Mouse (Mus musculus) liver, adult 2 months (tissue): ENCODE results near the gene Cryba2. TPM values are rescaled to one million over a fixed set of nuclear protein-coding genes. Genes with fewer than 3 reads are reported as not detected.

Experiments used
- DNase-seq: peaks from one replicate; pipeline ENCODE4 v3.0.0-alpha.2; 2011; ENCODE audit warnings: low read depth, low spot score; ENCODE audit errors: extremely low read depth
- H3K27ac ChIP-seq: fragments of 200-500 bp; replicated peaks from 2 replicates; pipeline ENCODE4 v1.5.1; 2012; ENCODE audit warnings: low read depth, mild to moderate bottlenecking, control low read depth, inconsistent platforms, low read length; ENCODE audit not compliant: insufficient read depth
- H3K27me3 ChIP-seq: fragments of 200-500 bp; 2 replicates; pipeline ENCODE4 v1.6.1; 2012; ENCODE audit warnings: mild to moderate bottlenecking, moderate library complexity, low read length, inconsistent platforms; ENCODE audit not compliant: control insufficient read depth, insufficient read depth
- H3K36me3 ChIP-seq: fragments of 200-500 bp; 2 replicates; pipeline ENCODE4 v1.6.1; 2012; ENCODE audit warnings: low read length, inconsistent platforms; ENCODE audit not compliant: control insufficient read depth, insufficient read depth
- H3K4me1 ChIP-seq: fragments of 200-500 bp; 2 replicates; pipeline ENCODE4 v1.6.1; 2011; ENCODE audit warnings: low read length; ENCODE audit not compliant: control insufficient read depth, insufficient read depth
- H3K4me3 ChIP-seq: fragments of 200-500 bp; 2 replicates; pipeline ENCODE4 v1.5.1; 2011; ENCODE audit warnings: low read depth, mild to moderate bottlenecking, control low read depth, low read length, moderate library complexity; ENCODE audit not compliant: insufficient read depth
- H3K79me2 ChIP-seq: fragments of 200-500 bp; 2 replicates; pipeline ENCODE4 v1.6.1; 2012; ENCODE audit warnings: inconsistent platforms, mild to moderate bottlenecking, low read length, moderate library complexity; ENCODE audit not compliant: control insufficient read depth, insufficient read depth
- H3K9ac ChIP-seq: fragments of 200-500 bp; 2 replicates; pipeline ENCODE4 v1.6.1; 2012; ENCODE audit warnings: low read depth, mild to moderate bottlenecking, control low read depth, inconsistent platforms, low read length
- CTCF ChIP-seq: fragments of 200-500 bp; IDR thresholded peaks from 2 replicates; pipeline ENCODE4 v1.5.1; 2011; ENCODE audit warnings: low read depth, low read length, control low read depth
- POLR2A ChIP-seq: fragments of 200-500 bp; IDR thresholded peaks from 2 replicates; pipeline ENCODE4 v1.6.1; 2011; ENCODE audit warnings: low read length, control low read depth; ENCODE audit not compliant: insufficient read depth; ENCODE audit errors: extremely low read depth
- WGBS: fragments of 180-500 bp; shearing (Covaris S2); methylation state at CpG from one replicate; pipeline ENCODE4 v1.1.7; 2018; 5-methylcytosine and 5-hydroxymethylcytosine counted together
- polyA plus RNA-seq: library from polyadenylated mRNA; depleted of rRNA; stranded (reverse); fragments of >200 nt; gene quantifications from 2 replicates; pipeline ENCODE4 v1.2.3, GENCODE M21; 2012; rRNA removed
- total RNA-seq: library from RNA; depleted of rRNA; stranded (reverse); fragments of >200 nt; gene quantifications from 2 replicates; pipeline ENCODE4 v1.2.3, GENCODE M21; 2014; rRNA removed

Gene Cryba2
- total and polyA plus RNA-seq, 2 experiments, result not detected

DNA sequence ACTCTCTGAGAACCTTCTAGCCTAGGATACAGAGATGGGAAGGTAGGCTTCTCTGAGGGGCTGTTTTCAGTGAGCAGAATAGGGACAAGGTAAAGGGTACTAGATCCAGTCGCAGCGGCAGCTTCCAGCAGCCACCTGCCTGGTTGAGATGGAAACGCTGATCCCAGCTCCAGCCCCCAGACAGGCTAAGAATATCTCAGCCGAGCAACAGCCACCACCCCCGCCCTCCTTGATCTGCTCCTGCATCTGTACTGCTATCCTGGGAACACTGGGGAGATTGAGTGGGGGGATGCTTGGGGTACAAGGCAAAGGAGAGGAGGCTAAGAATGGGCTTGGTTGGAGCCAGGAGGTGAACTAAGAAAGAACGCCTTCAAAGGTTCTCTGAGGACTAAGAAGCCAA is 42.7 kb downstream of the Cryba2 start:
- Histone ChIP-seq H3K36me3 (no peaks in the 10 kb centered on the region), H3K9ac (no peak overlapping the region), H3K4me3 (no peak overlapping the region), H3K79me2 (no peaks in the 10 kb centered on the region), H3K27me3 (peaks cover 22% of the 10 kb centered on the region), H3K27ac (no peak overlapping the region), H3K4me1 (no peaks in the 10 kb centered on the region)
- 10% methylated on average over 6 of the region's 6 CpGs for WGBS
- TF ChIP-seq CTCF (no peak), POLR2A (no peak)
- no peak for DNase-seq

- no peak for DNase-seq
- Histone ChIP-seq H3K27me3 (peaks cover 10% of the 10 kb centered on the region), H3K4me1 (no peaks in the 10 kb centered on the region), H3K9ac (no peak overlapping the region), H3K79me2 (no peaks in the 10 kb centered on the region), H3K4me3 (no peak overlapping the region), H3K27ac (no peak overlapping the region), H3K36me3 (no peaks in the 10 kb centered on the region)
- 58% methylated on average over 5 of the region's 5 CpGs for WGBS
- TF ChIP-seq POLR2A (no peak), CTCF (no peak)
Measured at GRCm38 (mm10) chr1:74848946-74849345, 44.0 kb downstream of the Cryba2 start.

DNA sequence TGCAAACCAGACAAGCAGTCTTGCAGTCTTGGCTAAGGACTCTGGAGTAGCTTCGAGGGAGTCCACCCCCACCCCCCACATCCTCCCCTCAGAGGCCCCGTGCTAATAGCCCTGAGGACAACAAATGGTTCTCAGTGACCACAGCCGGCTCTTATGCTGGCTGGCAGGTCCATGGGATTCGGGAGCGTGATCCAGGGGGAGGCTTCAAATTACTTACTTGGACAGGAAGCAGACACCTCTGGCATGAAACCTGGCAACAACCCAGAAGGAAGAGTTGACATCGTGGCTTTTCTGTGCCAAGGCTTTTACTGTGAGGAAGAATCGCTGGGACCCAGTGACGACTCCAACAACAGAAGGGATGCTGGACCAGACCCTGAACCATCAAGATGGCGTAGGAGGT is 46.6 kb downstream of the Cryba2 start:
- no peak overlapping the region for H3K27ac ChIP-seq
- H3K4me1 ChIP-seq, result no peaks in the 10 kb centered on the region
- no peak for DNase-seq
- WGBS, result 45% methylated on average over 9 of the region's 9 CpGs
- H3K4me3 ChIP-seq, result no peak overlapping the region
- H3K9ac ChIP-seq, result no peak overlapping the region
- no peaks in the 10 kb centered on the region for H3K79me2 ChIP-seq
- H3K27me3 ChIP-seq, result peaks cover 7% of the 10 kb centered on the region; the same call in 1 of the 2 replicates
- no peaks in the 10 kb centered on the region for H3K36me3 ChIP-seq
- TF ChIP-seq POLR2A (no peak), CTCF (no peak)

DNA sequence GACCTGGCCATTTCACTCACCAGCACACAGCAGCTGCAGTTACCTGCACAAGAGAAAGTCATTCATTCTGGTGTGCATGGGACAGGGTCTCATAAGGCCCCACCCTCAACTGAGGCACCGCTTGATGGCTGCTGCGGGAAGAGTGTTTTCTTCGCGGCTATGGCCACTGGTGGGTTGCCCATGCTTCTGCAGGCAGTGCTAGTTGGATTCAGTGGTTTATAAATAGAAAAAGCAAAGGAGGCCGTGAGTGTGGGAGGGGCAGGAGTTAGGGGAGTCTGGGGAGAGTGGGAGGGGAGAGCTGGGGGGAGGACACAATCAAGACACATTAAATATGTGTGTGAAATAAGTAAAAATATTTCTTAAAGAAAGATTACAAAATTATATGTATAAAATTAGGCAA is 49.9 kb downstream of the Cryba2 start:
- no peak overlapping the region for H3K9ac ChIP-seq
- TF ChIP-seq POLR2A (no peak), CTCF (no peak)
- WGBS, result 76% methylated on average over 5 of the region's 5 CpGs
- H3K4me3 ChIP-seq, result no peak overlapping the region
- H3K36me3 ChIP-seq, result no peaks in the 10 kb centered on the region
- no peaks in the 10 kb centered on the region for H3K79me2 ChIP-seq
- no peak overlapping the region for H3K27ac ChIP-seq
- DNase-seq, result no peak
- peaks cover 2% of the 10 kb centered on the region; the same call in 1 of the 2 replicates for H3K27me3 ChIP-seq
- no peaks in the 10 kb centered on the region for H3K4me1 ChIP-seq

Other genes starting within 250 kb of the Cryba2 start
- 8.6 and 11.1 TPM in 2 replicates for gene Ttll4, start 231.4 kb downstream of the Cryba2 start, total RNA-seq
- 4.5 and 9.1 TPM in 2 replicates for gene Ttll4, start 231.4 kb downstream of the Cryba2 start, polyA plus RNA-seq
- gene Cyp27a1, start 179.6 kb downstream of the Cryba2 start, total RNA-seq, result 501 and 607 TPM in 2 replicates
- 223 and 259 TPM in 2 replicates for gene Cyp27a1, start 179.6 kb downstream of the Cryba2 start, polyA plus RNA-seq
- 0.07 and 0.28 TPM in 2 replicates for gene Prkag3, start 143.9 kb downstream of the Cryba2 start, total RNA-seq
- gene Prkag3, start 143.9 kb downstream of the Cryba2 start, polyA plus RNA-seq, result 0.02 TPM in 1 of 2 replicates, not detected in the other
- gene Wnt6, start 121.3 kb downstream of the Cryba2 start, total RNA-seq, result not detected in 2 replicates
- gene Wnt6, start 121.3 kb downstream of the Cryba2 start, polyA plus RNA-seq, result 0.05 and 0.28 TPM in 2 replicates
- gene Wnt10a, start 101.6 kb downstream of the Cryba2 start, total RNA-seq, result 1.0 TPM in 1 of 2 replicates, not detected in the other
- not detected in 2 replicates for gene Wnt10a, start 101.6 kb downstream of the Cryba2 start, polyA plus RNA-seq
- not detected in 2 replicates for gene Cdk5r2, start 38.2 kb downstream of the Cryba2 start, total RNA-seq
- gene Cdk5r2, start 38.2 kb downstream of the Cryba2 start, polyA plus RNA-seq, result not detected in 2 replicates
- gene Fev, start 7.7 kb downstream of the Cryba2 start, total RNA-seq, result not detected in 2 replicates
- not detected in 2 replicates for gene Fev, start 7.7 kb downstream of the Cryba2 start, polyA plus RNA-seq
- not detected in 2 replicates for gene Cfap65, start 42.5 kb upstream of the Cryba2 start, total RNA-seq
- not detected in 2 replicates for gene Cfap65, start 42.5 kb upstream of the Cryba2 start, polyA plus RNA-seq
- gene Ihh, start 58.5 kb upstream of the Cryba2 start, total RNA-seq, result 0.55 and 0.87 TPM in 2 replicates
- 1.4 and 3.5 TPM in 2 replicates for gene Ihh, start 58.5 kb upstream of the Cryba2 start, polyA plus RNA-seq
- gene Nhej1, start 232.1 kb upstream of the Cryba2 start, total RNA-seq, result 1.1 and 1.9 TPM in 2 replicates
- gene Nhej1, start 232.1 kb upstream of the Cryba2 start, polyA plus RNA-seq, result 1.6 and 2.2 TPM in 2 replicates
- 0.20 TPM in 1 of 2 replicates, not detected in the other for gene Slc23a3, start 240.7 kb upstream of the Cryba2 start, total RNA-seq
- gene Slc23a3, start 240.7 kb upstream of the Cryba2 start, polyA plus RNA-seq, result 0.10 and 0.15 TPM in 2 replicates
- gene Cnppd1, start 249.6 kb upstream of the Cryba2 start, total RNA-seq, result 26.4 and 37.4 TPM in 2 replicates
- gene Cnppd1, start 249.6 kb upstream of the Cryba2 start, polyA plus RNA-seq, result 33.5 and 44.3 TPM in 2 replicates
- gene Retreg2, start 249.6 kb upstream of the Cryba2 start, total RNA-seq, result 77.6 and 103 TPM in 2 replicates
- gene Retreg2, start 249.6 kb upstream of the Cryba2 start, polyA plus RNA-seq, result 284 and 310 TPM in 2 replicates